Mouse (Mus musculus): ENCODE results near the gene E130308A19Rik.

DNA sequence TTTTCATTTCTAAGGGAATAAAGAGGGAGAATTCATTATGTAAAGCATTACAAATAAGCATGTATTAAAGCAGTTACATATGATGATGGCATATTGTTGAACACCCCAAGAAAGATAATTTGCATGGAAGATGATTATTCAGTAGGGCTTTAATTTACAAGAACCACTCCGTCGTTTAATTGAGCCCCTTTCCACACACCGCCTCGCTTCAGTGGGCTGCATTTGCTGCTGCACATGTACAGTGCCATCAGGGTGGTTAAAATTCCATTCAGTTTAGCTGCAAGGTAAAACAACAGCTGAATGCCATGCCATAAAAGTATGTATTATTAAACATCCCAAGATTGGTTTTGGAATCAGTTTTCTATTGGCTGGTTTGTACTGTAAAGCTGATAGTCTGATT is 19.0 kb downstream of the E130308A19Rik start:
- TF ChIP-seq IRF4 (IDR thresholded peaks at IDR 0.05; ENCODE audit: low read depth, low read length), result no peak
- no peak for TF ChIP-seq CTCF (conservative IDR thresholded peaks at IDR 0.05 in 1 of 2, IDR thresholded peaks at IDR 0.05 in 1 of 2; ENCODE audit: low read depth in 2 of 2, low read length in 2 of 2)
- no peak for TF ChIP-seq JUN (IDR thresholded peaks at IDR 0.05; ENCODE audit: insufficient read depth, low read depth, low read length)
- TF ChIP-seq MYC (IDR thresholded peaks at IDR 0.05; ENCODE audit: low read depth, low read length), result no peak
- no peak for TF ChIP-seq NRF1 (IDR thresholded peaks at IDR 0.05; ENCODE audit: low read depth, low read length)
- TF ChIP-seq HCFC1 (IDR thresholded peaks at IDR 0.05; ENCODE audit: low read depth, low read length), result no peak

All from CH12.LX (cell line).